Mouse (Mus musculus) forebrain, embryonic 16.5 days (tissue): ENCODE measurements around the gene Ptprn2. TPM values are rescaled to one million over a fixed set of nuclear protein-coding genes. Genes with fewer than 3 reads are reported as not detected.

ENCODE experiments used
- ATAC-seq: fragments of 200-750 bp; cut with Nextera tagmentation; 2 replicates; pipeline ENCODE4 v1.8.0; 2017; ENCODE audit warnings: mild to moderate bottlenecking, moderate library complexity
- H3K27ac ChIP-seq: fragments of 300-500 bp; sonication (generic); 2 replicates; pipeline ENCODE4 v1.5.1; 2014; ENCODE audit warnings: low read length, control low read depth
- H3K27me3 ChIP-seq: fragments of 300-500 bp; sonication (generic); replicated peaks from 2 replicates; pipeline ENCODE4 v1.6.1; 2014; ENCODE audit warnings: low read length; ENCODE audit not compliant: control insufficient read depth, insufficient read depth
- H3K36me3 ChIP-seq: fragments of 300-500 bp; sonication (generic); 2 replicates; pipeline ENCODE4 v1.6.1; 2014; ENCODE audit not compliant: control insufficient read depth, insufficient read depth
- H3K4me1 ChIP-seq: fragments of 300-500 bp; sonication (generic); replicated peaks from 2 replicates; pipeline ENCODE4 v1.6.1; 2014; ENCODE audit warnings: low read length; ENCODE audit not compliant: control insufficient read depth, insufficient read depth
- H3K4me2 ChIP-seq: fragments of 300-500 bp; sonication (generic); 2 replicates; pipeline ENCODE4 v1.6.1; 2014; ENCODE audit warnings: mild to moderate bottlenecking, low read length, control low read depth
- H3K4me3 ChIP-seq: fragments of 300-500 bp; sonication (generic); replicated peaks from 2 replicates; pipeline ENCODE4 v1.5.1; 2014; ENCODE audit warnings: mild to moderate bottlenecking, low read length, control low read depth
- H3K9ac ChIP-seq: fragments of 300-500 bp; sonication (generic); replicated peaks from 2 replicates; pipeline ENCODE4 v1.6.1; 2014; ENCODE audit warnings: low read depth, low read length, control low read depth
- H3K9me3 ChIP-seq: fragments of 300-500 bp; sonication (generic); 2 replicates; pipeline ENCODE4 v1.6.1; 2016; ENCODE audit warnings: low read length; ENCODE audit not compliant: control insufficient read depth
- WGBS: fragments of 180-500 bp; shearing (Covaris S2); extraction: QIAGEN DNeasy Blood & Tissue Kit; methylation state at CpG from one replicate; pipeline ENCODE4 v1.1.7; 2014; 5-methylcytosine and 5-hydroxymethylcytosine counted together
- polyA plus RNA-seq: library from polyadenylated mRNA; unstranded; fragments of >200 nt; fragmentation: Nextera tagmentation; extraction: Ambion mirVana; gene quantifications from 2 replicates; pipeline ENCODE4 v1.2.1, GENCODE M21; 2015

Gene Ptprn2
- polyA plus RNA-seq, 1 experiment from 2014 or later = 11.5 TPM

GRCm38 (mm10) chr12:117132095-117132494, 646.6 kb downstream of the Ptprn2 start:
- Histone ChIP-seq H3K9me3 (no peaks in the 10 kb centered on the region), H3K36me3 (no peaks in the 10 kb centered on the region), H3K4me3 (no peak overlapping the region), H3K4me2 (no peak overlapping the region), H3K27me3 (no peaks in the 10 kb centered on the region), H3K27ac (no peak overlapping the region), H3K4me1 (no peaks in the 10 kb centered on the region), H3K9ac (no peak overlapping the region)
- ATAC-seq = peak; percentile 48; the same call in 1 of the 2 replicates
- 18% methylated on average over 2 of the region's 2 CpGs for WGBS

- WGBS = 59% methylated on average over 5 of the region's 5 CpGs
- Histone ChIP-seq H3K27me3 (no peaks in the 10 kb centered on the region), H3K4me2 (no peak overlapping the region), H3K4me1 (no peaks in the 10 kb centered on the region), H3K27ac (no peak overlapping the region), H3K9me3 (no peaks in the 10 kb centered on the region), H3K36me3 (no peaks in the 10 kb centered on the region), H3K4me3 (no peak overlapping the region), H3K9ac (no peak overlapping the region)
- ATAC-seq = no peak
Measured at GRCm38 (mm10) chr12:117135205-117135604, 649.7 kb downstream of the Ptprn2 start.

- Histone ChIP-seq H3K9me3 (no peaks in the 10 kb centered on the region), H3K4me2 (no peak overlapping the region), H3K27me3 (no peaks in the 10 kb centered on the region), H3K9ac (no peak overlapping the region), H3K4me1 (peaks cover 5% of the 10 kb centered on the region; the same call in 1 of the 2 replicates), H3K27ac (no peak overlapping the region), H3K36me3 (no peaks in the 10 kb centered on the region), H3K4me3 (no peak overlapping the region)
- 69% methylated on average over 5 of the region's 5 CpGs for WGBS
- peak; percentile 21; the same call in 1 of the 2 replicates for ATAC-seq
Measured at GRCm38 (mm10) chr12:117136472-117137010, 651.0 kb downstream of the Ptprn2 start.

DNA sequence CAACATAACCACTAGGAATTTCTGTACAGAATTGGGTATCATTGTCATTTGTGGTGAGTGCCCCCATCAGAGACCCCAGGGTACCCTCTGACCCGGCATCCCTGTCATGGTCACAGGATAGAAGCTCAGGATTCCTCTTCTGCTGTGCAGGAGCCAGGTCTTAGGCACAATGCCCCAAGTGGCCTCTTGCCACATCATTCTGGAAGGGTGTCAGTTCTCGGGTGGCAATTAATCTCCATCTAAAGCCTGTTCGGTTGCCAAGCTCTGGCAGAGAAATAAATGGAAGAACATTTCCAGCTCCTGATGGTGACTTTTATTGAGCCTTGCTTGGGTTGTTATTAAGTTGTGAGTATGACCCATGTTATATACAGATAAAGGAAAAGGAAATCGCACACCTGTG, 655.4 kb downstream of the Ptprn2 start:
- WGBS = 62% methylated on average over 4 of the region's 4 CpGs
- H3K27me3 ChIP-seq = no peaks in the 10 kb centered on the region
- no peak overlapping the region for H3K27ac ChIP-seq
- no peak overlapping the region for H3K4me3 ChIP-seq
- no peak overlapping the region for H3K4me2 ChIP-seq
- no peaks in the 10 kb centered on the region for H3K9me3 ChIP-seq
- H3K4me1 ChIP-seq = peaks cover 5% of the 10 kb centered on the region; the same call in 1 of the 2 replicates
- H3K9ac ChIP-seq = no peak overlapping the region
- H3K36me3 ChIP-seq = no peaks in the 10 kb centered on the region
- no peak for ATAC-seq

DNA sequence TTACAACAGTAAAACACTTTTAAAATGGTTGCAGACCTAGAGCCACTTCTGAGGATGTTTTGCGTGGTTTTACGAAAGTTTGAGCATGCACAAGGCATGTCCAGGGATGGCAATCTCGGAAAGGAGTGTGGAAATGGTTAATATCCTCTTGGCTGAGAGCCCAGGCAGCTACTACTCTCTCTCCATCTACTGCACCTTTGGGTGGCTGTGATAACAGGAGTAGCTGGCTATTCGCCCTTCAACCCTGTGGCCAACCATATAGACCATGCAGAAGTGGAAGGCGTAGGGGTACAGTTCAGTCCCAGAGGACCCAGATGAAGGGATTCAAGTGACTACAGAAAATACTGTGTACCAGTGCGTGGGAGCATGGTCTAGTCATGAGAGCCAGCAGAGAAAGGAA, 655.9 kb downstream of the Ptprn2 start:
- no peak overlapping the region for H3K27ac ChIP-seq
- peaks cover 5% of the 10 kb centered on the region; the same call in 1 of the 2 replicates for H3K4me1 ChIP-seq
- no peak for ATAC-seq
- WGBS = 82% methylated on average over 6 of the region's 6 CpGs
- H3K4me2 ChIP-seq = no peak overlapping the region
- H3K36me3 ChIP-seq = no peaks in the 10 kb centered on the region
- H3K9me3 ChIP-seq = no peaks in the 10 kb centered on the region
- no peaks in the 10 kb centered on the region for H3K27me3 ChIP-seq
- no peak overlapping the region for H3K9ac ChIP-seq
- no peak overlapping the region for H3K4me3 ChIP-seq

- no peak overlapping the region for H3K27ac ChIP-seq
- WGBS = 7% methylated on average over 7 of the region's 7 CpGs
- peaks cover 49% of the 10 kb centered on the region for H3K27me3 ChIP-seq
- H3K4me3 ChIP-seq = no peak overlapping the region
- H3K4me2 ChIP-seq = peak overlapping the region; percentile 25
- H3K4me1 ChIP-seq = peaks cover 31% of the 10 kb centered on the region
- no peaks in the 10 kb centered on the region for H3K9me3 ChIP-seq
- ATAC-seq = no peak
- no peak overlapping the region for H3K9ac ChIP-seq
- no peaks in the 10 kb centered on the region for H3K36me3 ChIP-seq
Measured at GRCm38 (mm10) chr12:117149176-117149575, 663.7 kb downstream of the Ptprn2 start.

DNA sequence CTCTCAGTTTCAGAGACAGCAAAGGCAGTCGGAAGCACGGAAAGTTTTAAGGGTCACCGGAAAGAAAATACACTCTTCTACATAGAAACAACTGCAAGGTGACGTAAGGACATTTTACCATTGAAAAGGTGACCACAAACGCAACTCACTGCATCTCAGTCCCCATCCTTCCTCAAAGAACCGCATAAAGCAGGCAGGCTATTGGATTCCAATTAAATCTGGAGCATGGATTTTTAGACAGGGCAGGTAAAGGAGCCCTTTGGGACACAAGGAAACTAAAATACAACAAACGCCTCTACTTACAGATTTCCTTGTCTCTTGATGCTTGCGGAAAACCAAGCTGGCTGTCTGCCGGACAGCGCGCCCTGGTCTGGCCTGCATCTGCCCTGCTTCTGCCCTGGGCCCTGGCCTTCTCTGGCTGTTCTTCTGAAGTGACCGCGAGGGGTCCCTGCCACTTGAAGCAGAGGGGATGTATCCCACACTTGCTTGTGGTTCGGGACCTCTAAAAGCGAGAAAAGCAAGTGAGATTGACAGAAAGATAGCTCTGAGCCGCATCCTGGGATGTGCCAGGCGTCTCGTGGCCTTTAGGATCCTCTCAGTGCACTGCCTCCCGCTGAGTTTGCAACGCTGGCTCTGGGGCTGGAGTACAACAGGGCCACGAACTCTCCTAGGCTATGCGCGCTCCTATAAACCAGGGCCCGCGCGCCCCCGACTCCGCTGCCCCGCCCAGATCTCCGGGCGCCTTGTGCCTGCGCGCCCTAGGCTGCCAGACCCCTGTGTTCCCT, 665.3 kb downstream of the Ptprn2 start:
- H3K36me3 ChIP-seq = no peaks in the 10 kb centered on the region
- peak overlapping the region; percentile 24 for H3K9ac ChIP-seq
- peaks cover 63% of the 10 kb centered on the region for H3K27me3 ChIP-seq
- no peaks in the 10 kb centered on the region for H3K9me3 ChIP-seq
- peak overlapping the region; percentile 31 for H3K4me3 ChIP-seq
- peak overlapping the region; percentile 64 for H3K4me2 ChIP-seq
- H3K4me1 ChIP-seq = peaks cover 31% of the 10 kb centered on the region
- 5% methylated on average over 33 of the region's 33 CpGs for WGBS
- H3K27ac ChIP-seq = peak overlapping the region; percentile 88
- peak; percentile 19 for ATAC-seq

- Histone ChIP-seq H3K4me3 (peak overlapping the region; percentile 31), H3K4me2 (peak overlapping the region; percentile 64), H3K4me1 (peaks cover 31% of the 10 kb centered on the region), H3K27ac (peak overlapping the region; percentile 88), H3K9ac (peak overlapping the region; percentile 24), H3K9me3 (no peaks in the 10 kb centered on the region), H3K27me3 (peaks cover 69% of the 10 kb centered on the region), H3K36me3 (no peaks in the 10 kb centered on the region)
- 6% methylated on average over 7 of the region's 7 CpGs for WGBS
- ATAC-seq = peak; percentile 9; the same call in 1 of the 2 replicates
Measured at GRCm38 (mm10) chr12:117151611-117152010, 666.1 kb downstream of the Ptprn2 start.

GRCm38 (mm10) chr12:117152366-117153165, 667.0 kb downstream of the Ptprn2 start:
- peaks cover 66% of the 10 kb centered on the region for H3K27me3 ChIP-seq
- H3K4me2 ChIP-seq = peak overlapping the region; percentile 64
- peak overlapping the region; percentile 57 for H3K4me3 ChIP-seq
- H3K9ac ChIP-seq = peak overlapping the region; percentile 76
- WGBS = 8% methylated on average over 28 of the region's 28 CpGs
- peak overlapping the region; percentile 88 for H3K27ac ChIP-seq
- H3K4me1 ChIP-seq = peaks cover 32% of the 10 kb centered on the region
- peak; percentile 20 for ATAC-seq
- H3K9me3 ChIP-seq = no peaks in the 10 kb centered on the region
- no peaks in the 10 kb centered on the region for H3K36me3 ChIP-seq
